Mouse (Mus musculus): ENCODE data around the gene Pitpnm1. TPM values are rescaled to one million over a fixed set of nuclear protein-coding genes. Genes with fewer than 3 reads are reported as not detected.

The Pitpnm1 gene
- total and polyA plus RNA-seq, 3 experiments: 25.3 to 51.2 TPM; not detected in 1

DNA sequence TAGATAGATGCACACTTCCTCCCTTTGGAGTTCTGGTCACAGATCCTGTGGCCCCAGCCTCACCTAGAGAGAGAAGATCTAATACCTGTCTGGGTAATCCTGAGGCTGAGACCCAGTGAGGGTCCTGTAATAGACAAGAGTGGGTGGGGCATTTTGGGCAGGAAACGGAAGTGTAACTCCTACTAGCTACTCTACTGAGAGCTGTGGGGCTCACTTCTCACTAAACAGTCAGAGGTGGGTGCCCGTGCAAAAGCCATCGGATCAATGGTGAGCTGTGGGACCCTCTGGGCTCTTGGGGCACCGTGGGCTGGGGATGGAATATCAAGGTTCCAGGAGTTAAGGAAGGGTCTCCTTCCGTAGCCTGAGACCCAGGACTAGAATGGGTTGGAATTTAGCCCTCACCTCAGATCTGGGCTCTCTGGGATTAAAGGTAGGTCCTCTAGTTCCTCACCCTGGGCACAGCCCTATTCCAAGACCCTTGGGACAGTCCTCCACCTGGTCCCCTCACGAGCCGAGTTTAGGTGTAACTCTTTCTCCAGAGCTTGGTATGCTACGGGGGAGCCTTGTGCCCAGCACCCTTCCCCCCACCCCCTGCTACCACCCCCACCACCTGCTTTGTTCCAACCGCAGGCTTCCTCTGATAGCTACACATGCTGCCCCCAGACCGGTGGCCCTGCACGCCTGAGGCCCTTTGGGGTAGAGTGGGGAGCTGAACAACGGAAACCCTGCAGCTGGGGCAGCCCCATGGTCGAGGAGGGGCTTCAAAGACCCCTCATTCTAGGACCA lies 54.8 kb downstream of the Pitpnm1 start (continued):
- TF ChIP-seq JUND (IDR thresholded peaks at IDR 0.05; ENCODE audit: low read depth, low read length) (no peak), E2F4 (IDR thresholded peaks at IDR 0.05; ENCODE audit: borderline replicate concordance, low read depth, low read length) (no peak), HCFC1 (IDR thresholded peaks at IDR 0.05; ENCODE audit: low read depth, low read length) (no peak), ZMIZ1 (IDR thresholded peaks at IDR 0.05; ENCODE audit: low read depth, low read length) (no peak; the same call in 1 of the 2 replicates)

DNA sequence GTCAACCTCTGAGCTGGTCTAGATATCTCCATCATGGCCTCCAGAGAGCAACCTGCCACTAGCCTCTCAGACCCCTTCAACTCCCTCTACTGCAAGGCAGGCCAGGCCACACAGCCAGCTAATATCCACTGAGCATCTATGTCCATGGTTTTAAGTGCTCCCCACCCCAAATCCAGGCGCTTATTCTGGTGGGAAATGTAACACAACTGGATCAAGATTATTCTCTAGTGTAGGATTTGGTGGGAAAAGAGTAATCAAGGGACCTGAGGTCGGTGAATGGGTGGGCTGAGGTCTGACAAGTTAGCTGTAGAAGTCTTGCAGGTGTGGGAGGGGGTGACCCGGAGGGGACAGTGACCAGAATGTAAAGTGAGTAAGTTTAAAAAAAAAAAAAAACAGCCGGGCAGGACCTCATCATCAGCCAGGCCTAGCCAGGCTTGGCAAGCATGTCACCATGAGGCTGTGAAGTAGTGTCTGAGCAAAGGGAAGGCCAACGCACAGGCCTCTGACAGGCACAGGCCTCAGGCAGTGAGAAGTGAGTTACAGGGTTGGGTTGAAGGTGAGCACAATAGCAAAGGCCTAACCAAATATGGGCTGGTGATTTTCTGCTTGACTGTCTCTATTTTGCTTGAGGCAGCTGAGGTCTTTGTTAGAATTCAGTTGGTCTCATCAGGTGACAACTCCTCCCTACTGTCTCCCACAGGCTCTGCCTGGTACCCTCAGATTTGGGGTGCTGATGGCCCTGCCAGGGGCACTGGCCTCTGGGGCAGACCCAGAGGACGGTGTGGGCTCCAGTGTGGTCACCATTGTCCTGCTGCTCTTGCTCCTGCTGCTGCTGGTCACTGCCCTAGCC lies 55.6 kb downstream of the Pitpnm1 start:
- Histone ChIP-seq H3K27me3 (ENCODE audit: control insufficient read depth in 1 of 2, insufficient read depth in 2 of 2, low read length in 2 of 2) (no peaks in the 10 kb centered on the region), H3K4me1 (ENCODE audit: control insufficient read depth in 1 of 2, insufficient read depth in 2 of 2, low read length in 2 of 2) (peaks cover 4 to 8% of the 10 kb centered on the region in 2 experiments; a peak in 3 of 4 replicates), H3K36me3 (ENCODE audit: control insufficient read depth in 1 of 2, insufficient read depth in 2 of 2, low read length in 2 of 2) (peaks cover 1 to 2% of the 10 kb centered on the region in 2 experiments; a peak in 3 of 4 replicates), H3K9me3 (replicated peaks; ENCODE audit: insufficient read depth, low read length) (no peaks in the 10 kb centered on the region), H3K27ac (ENCODE audit: control insufficient read depth, low read depth, low read length) (peak overlapping the region; percentile 55), H3K4me3 (ENCODE audit: control insufficient read depth in 1 of 2, insufficient read depth in 1 of 2, low read depth in 2 of 2, low read length in 2 of 2) (peak overlapping the region; percentile 59 to 62), H3K9ac (ENCODE audit: control insufficient read depth, low read depth, low read length, poor library complexity, severe bottlenecking) (peak overlapping the region; percentile 75), H3K79me2 (ENCODE audit: control insufficient read depth, insufficient read depth, low read length, poor library complexity) (peaks cover 6% of the 10 kb centered on the region)
- DNase-seq (ENCODE audit: low read depth, low spot score): no peak
- TF ChIP-seq JUND (IDR thresholded peaks at IDR 0.05; ENCODE audit: low read depth, low read length): no peak
- no peak for TF ChIP-seq NELFE (IDR thresholded peaks at IDR 0.05; ENCODE audit: low read depth, low read length)
- TF ChIP-seq MAZ (IDR thresholded peaks at IDR 0.05; ENCODE audit: low read depth, low read length): 0 out of 2 replicates have a peak, but pooled peaks have one; percentile 9
- no peak for TF ChIP-seq BHLHE40 (IDR thresholded peaks at IDR 0.05; ENCODE audit: borderline replicate concordance, low read depth, low read length)
- 0 out of 2 replicates have a peak, but pooled peaks have one; percentile 53 for TF ChIP-seq CHD1 (IDR thresholded peaks at IDR 0.05; ENCODE audit: low read depth, low read length)
- TF ChIP-seq ELF1 (IDR thresholded peaks at IDR 0.05; ENCODE audit: low read depth, low read length): no peak
- peak; percentile 16; the same call in 1 of the 2 replicates for TF ChIP-seq SIN3A (IDR thresholded peaks at IDR 0.05; ENCODE audit: low read length)
- no peak for TF ChIP-seq E2F4 (IDR thresholded peaks at IDR 0.05; ENCODE audit: borderline replicate concordance, low read depth, low read length)
- no peak for TF ChIP-seq MYC (IDR thresholded peaks at IDR 0.05; ENCODE audit: low read depth, low read length)
- TF ChIP-seq POLR2AphosphoS2 (IDR thresholded peaks at IDR 0.05; ENCODE audit: low read length): no peak
- TF ChIP-seq EP300 (IDR thresholded peaks at IDR 0.05; ENCODE audit: low read depth in 1 of 2, low read length in 2 of 2): no peak
- no peak for TF ChIP-seq ZC3H11A (IDR thresholded peaks at IDR 0.05; ENCODE audit: low read depth, low read length)
- TF ChIP-seq MYB (IDR thresholded peaks at IDR 0.05; ENCODE audit: low read depth, low read length): no peak
- TF ChIP-seq RCOR1 (IDR thresholded peaks at IDR 0.05; ENCODE audit: low read depth, low read length): no peak
- TF ChIP-seq POLR2A (IDR thresholded peaks at IDR 0.05; ENCODE audit: control insufficient read depth in 1 of 2, insufficient read depth in 1 of 2, low read depth in 1 of 2, low read length in 2 of 2, poor library complexity in 1 of 2): peak in 1 of 2 experiments; percentile 8; a peak in 1 of 4 replicates
- TF ChIP-seq NRF1 (IDR thresholded peaks at IDR 0.05; ENCODE audit: insufficient read depth, low read depth, low read length, poor library complexity, severe bottlenecking): no peak
- TF ChIP-seq ETS1 (IDR thresholded peaks at IDR 0.05; ENCODE audit: low read depth, low read length): no peak
- 0 out of 2 replicates have a peak, but pooled peaks have one; percentile 57 for TF ChIP-seq ZMIZ1 (IDR thresholded peaks at IDR 0.05; ENCODE audit: low read depth, low read length)
- no peak for TF ChIP-seq MAFK (IDR thresholded peaks at IDR 0.05; ENCODE audit: borderline replicate concordance, low read depth, low read length)
- TF ChIP-seq ZNF384 (IDR thresholded peaks at IDR 0.05; ENCODE audit: low read depth, low read length): no peak
